Mouse (Mus musculus) left cerebral cortex, adult 2 months (tissue): ENCODE measurements around the gene Stpg4. TPM values are rescaled to one million over a fixed set of nuclear protein-coding genes. Genes with fewer than 3 reads are reported as not detected.

Source experiments
- DNase-seq, 2 experiments: peaks; one replicate each; pipeline ENCODE4 v3.0.0; 2021 to 2022; ENCODE audit warnings: low spot score in 2 of 2, mixed read lengths in 1 of 2; ENCODE audit errors: extremely low spot score in 1 of 2
- H3K27ac ChIP-seq: fragments of 200-600 bp; 2 replicates; pipeline ENCODE4 v1.8.1; 2022
- H3K4me3 ChIP-seq: fragments of 200-600 bp; 2 replicates; pipeline ENCODE4 v1.8.1; 2022
- CTCF ChIP-seq: fragments of 200-600 bp; IDR thresholded peaks from 2 replicates; pipeline ENCODE4 v1.8.1; 2022; ENCODE audit warnings: antibody characterized with exemption, mild to moderate bottlenecking, moderate library complexity
- intact Hi-C: fragments of 180-260 bp; cut with DNase I; formaldehyde crosslinking; loops from one replicate; pipeline ENCODE4 v1.15.1; 2025
- total RNA-seq, 2 experiments: library from RNA; stranded (reverse); gene quantifications; 2 replicates each; pipeline ENCODE4 v1.2.3; 2021

Stpg4 gene
- total RNA-seq, 2 experiments from 2014 or later: not detected

- H3K4me3 ChIP-seq: no peak overlapping the region
- H3K27ac ChIP-seq: no peak overlapping the region
- intact Hi-C loops: no loop called here
- TF ChIP-seq CTCF: no peak
- DNase-seq: no peak
Observed at GRCm38 (mm10) chr17:87355456-87355855, 72.1 kb downstream of the Stpg4 start.

GRCm38 (mm10) chr17:87353745-87354320 is 73.7 kb downstream of the Stpg4 start:
- no peak overlapping the region for H3K4me3 ChIP-seq
- DNase-seq: no peak
- 0 out of 2 replicates have a peak overlapping the region, but pooled peaks have one; percentile 12 for H3K27ac ChIP-seq
- TF ChIP-seq CTCF: no peak
- intact Hi-C loops: no loop called here

- Histone ChIP-seq H3K27ac (no peak overlapping the region), H3K4me3 (no peak overlapping the region)
- intact Hi-C loops: no loop called here
- no peak for DNase-seq
- TF ChIP-seq CTCF: no peak
Observed at GRCm38 (mm10) chr17:87352898-87353225, 74.7 kb downstream of the Stpg4 start.

- Histone ChIP-seq H3K4me3 (no peak overlapping the region), H3K27ac (no peak overlapping the region)
- intact Hi-C loops: no loop called here
- no peak for DNase-seq
- TF ChIP-seq CTCF: no peak
Observed at GRCm38 (mm10) chr17:87352106-87352897, 75.2 kb downstream of the Stpg4 start.

GRCm38 (mm10) chr17:87351241-87352105 is 76.1 kb downstream of the Stpg4 start:
- DNase-seq: no peak
- no peak overlapping the region for H3K27ac ChIP-seq
- intact Hi-C loops: no loop called here
- no peak for TF ChIP-seq CTCF
- no peak overlapping the region for H3K4me3 ChIP-seq

- H3K27ac ChIP-seq: no peak overlapping the region
- intact Hi-C loops: no loop called here
- no peak for DNase-seq
Observed at GRCm38 (mm10) chr17:87350471-87351240, 76.9 kb downstream of the Stpg4 start.

GRCm38 (mm10) chr17:87349575-87349974 is 78.0 kb downstream of the Stpg4 start:
- intact Hi-C loops: no loop called here
- TF ChIP-seq CTCF: no peak
- no peak for DNase-seq
- H3K4me3 ChIP-seq: no peak overlapping the region
- no peak overlapping the region for H3K27ac ChIP-seq

More at GRCm38 (mm10) chr17:87350471-87351240, 76.9 kb downstream of the Stpg4 start:
- H3K4me3 ChIP-seq: no peak overlapping the region
- TF ChIP-seq CTCF: no peak

GRCm38 (mm10) chr17:87349069-87349468 is 78.5 kb downstream of the Stpg4 start:
- Histone ChIP-seq H3K4me3 (no peak overlapping the region), H3K27ac (no peak overlapping the region)
- DNase-seq: no peak
- intact Hi-C loops: no loop called here
- peak; percentile 30 for TF ChIP-seq CTCF

- TF ChIP-seq CTCF: no peak
- no peak for DNase-seq
- intact Hi-C loops: no loop called here
- H3K4me3 ChIP-seq: no peak overlapping the region
- H3K27ac ChIP-seq: no peak overlapping the region
Observed at GRCm38 (mm10) chr17:87348353-87348752, 79.2 kb downstream of the Stpg4 start.

- no peak for DNase-seq
- intact Hi-C loops: no loop called here
- Histone ChIP-seq H3K27ac (no peak overlapping the region), H3K4me3 (no peak overlapping the region)
- TF ChIP-seq CTCF: no peak
Observed at GRCm38 (mm10) chr17:87345252-87345593, 82.3 kb downstream of the Stpg4 start.

GRCm38 (mm10) chr17:87344441-87345251 is 82.9 kb downstream of the Stpg4 start:
- DNase-seq: no peak
- intact Hi-C loops: no loop called here
- no peak overlapping the region for H3K4me3 ChIP-seq
- TF ChIP-seq CTCF: no peak
- no peak overlapping the region for H3K27ac ChIP-seq
